Mouse (Mus musculus) CH12F3 (cell line): Measurements from ENCODE around the gene Susd4.

Source experiments
- in situ Hi-C: fragments of 300-500 bp; cut with MboI; formaldehyde crosslinking; loops from 2 replicates; pipeline ENCODE4 v1.14.3; 2020; ENCODE audit warnings: low sequenced_read_pairs

Susd4 gene

GRCm38 (mm10) chr1:182914121-182914908, 150.7 kb downstream of the Susd4 start:
- in situ Hi-C loops, result no loop called here

GRCm38 (mm10) chr1:182916166-182916565, 152.5 kb downstream of the Susd4 start:
- in situ Hi-C loops, result no loop called here

GRCm38 (mm10) chr1:182918718-182919346, 155.2 kb downstream of the Susd4 start:
- in situ Hi-C loops, result no loop called here

DNA sequence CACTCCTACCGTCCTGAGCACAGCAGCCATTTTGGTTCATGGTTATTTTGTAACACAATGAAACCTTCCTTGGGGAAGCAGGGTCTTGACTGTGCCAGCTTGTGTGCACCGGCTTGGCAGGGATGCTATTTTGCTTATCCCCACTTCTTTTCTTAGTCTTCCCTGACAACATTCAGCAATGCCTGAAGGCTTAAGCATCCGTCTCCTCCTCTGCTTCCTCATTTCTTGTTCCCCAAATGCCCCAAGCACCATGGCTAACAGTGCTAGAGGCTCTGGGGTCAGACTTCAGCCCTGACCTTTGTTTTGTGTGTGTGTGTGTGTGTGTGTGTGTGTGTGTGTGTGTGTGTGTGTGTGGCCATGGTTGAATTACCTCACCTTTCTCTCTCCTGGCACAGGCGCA, 159.2 kb downstream of the Susd4 start:
- in situ Hi-C loops, result no loop called here

GRCm38 (mm10) chr1:182926465-182926864, 162.8 kb downstream of the Susd4 start:
- in situ Hi-C loops, result no loop called here

DNA sequence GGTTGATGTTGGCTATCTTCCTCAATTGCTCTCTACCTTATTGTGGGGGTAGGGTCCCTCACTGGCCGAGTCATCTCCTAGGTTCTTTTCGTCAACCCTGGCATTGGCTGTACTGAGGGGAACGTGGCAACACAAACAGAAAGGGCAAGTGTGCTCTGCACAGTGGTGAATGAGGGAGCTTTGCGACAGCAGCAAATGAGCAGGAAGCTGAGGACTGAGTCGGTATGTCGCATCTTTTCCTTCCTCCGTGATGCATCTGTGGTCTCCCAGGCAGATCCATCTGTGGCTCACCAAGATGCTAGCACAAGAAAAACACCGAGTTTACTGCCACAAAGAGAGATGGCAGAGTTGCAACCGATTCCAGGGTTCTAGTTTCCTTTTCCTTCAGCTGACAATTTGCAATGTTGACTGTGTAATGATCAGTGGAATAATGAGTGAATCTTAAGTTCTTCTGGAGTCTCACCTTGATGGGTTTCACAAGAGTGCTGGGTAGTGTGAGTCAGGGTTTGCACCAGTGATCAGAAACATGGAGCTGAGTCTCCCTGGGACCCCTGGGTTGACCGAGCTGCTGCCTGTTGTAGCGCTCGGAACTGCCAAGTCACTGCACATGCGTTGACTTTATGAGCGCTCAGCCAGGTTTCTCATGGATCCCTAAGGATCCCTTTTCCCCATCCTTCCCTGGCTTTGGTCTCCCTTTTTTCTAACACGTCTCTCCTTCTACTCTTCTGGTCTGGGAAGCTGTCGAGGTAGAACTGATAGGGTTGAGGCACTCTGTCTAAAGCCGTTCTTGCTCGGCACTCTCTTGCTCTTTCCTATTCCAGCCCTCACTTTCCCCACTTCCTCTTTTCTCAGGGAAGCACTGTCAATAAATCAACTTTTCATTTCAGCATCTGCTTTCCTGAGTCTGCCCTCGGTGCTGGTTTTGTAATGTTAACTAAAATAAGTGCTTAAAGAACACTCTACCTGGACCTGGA, 164.5 kb downstream of the Susd4 start:
- in situ Hi-C loops, result no loop called here

GRCm38 (mm10) chr1:182935469-182935868, 171.8 kb downstream of the Susd4 start:
- in situ Hi-C loops, result no loop called here

- in situ Hi-C loops, result no loop called here
Observed at GRCm38 (mm10) chr1:182937486-182938120, 173.9 kb downstream of the Susd4 start.

- in situ Hi-C loops, result no loop called here
Observed at GRCm38 (mm10) chr1:182941921-182942320, 178.3 kb downstream of the Susd4 start.

GRCm38 (mm10) chr1:182943911-182944310, 180.3 kb downstream of the Susd4 start:
- in situ Hi-C loops, result no loop called here

- in situ Hi-C loops, result no loop called here
Observed at GRCm38 (mm10) chr1:182944638-182945037, 181.0 kb downstream of the Susd4 start.

DNA sequence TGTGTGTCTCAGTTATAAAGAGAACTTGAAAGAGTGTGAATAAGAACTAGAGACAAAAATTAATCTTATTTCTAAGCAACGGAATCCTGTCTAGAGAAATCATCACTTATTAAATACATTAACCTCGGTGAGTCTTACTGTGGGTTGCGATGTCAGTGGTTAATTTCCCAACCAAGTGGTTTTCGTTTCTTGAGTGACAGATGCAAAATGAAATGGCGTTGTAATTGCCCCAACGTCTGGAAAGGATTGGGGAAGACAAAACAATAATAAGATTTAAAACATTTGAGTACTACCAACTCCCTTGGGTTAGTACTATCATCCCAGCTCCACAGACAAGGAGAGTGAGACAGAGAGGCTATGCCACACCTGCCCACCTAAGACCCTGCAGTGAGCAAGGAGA, 181.9 kb downstream of the Susd4 start:
- in situ Hi-C loops, result no loop called here
